Mouse (Mus musculus) testis, adult 2 months (tissue): ENCODE data around the gene Hist1h4b.

Experiments used
- CTCF ChIP-seq: fragments of 200-500 bp; IDR thresholded peaks from 2 replicates; pipeline ENCODE4 v1.5.1; 2012; ENCODE audit warnings: low read depth, mild to moderate bottlenecking, inconsistent platforms, low read length, moderate library complexity; ENCODE audit not compliant: control insufficient read depth, insufficient read depth, insufficient replicate concordance
- POLR2A ChIP-seq: fragments of 200-500 bp; IDR thresholded peaks from 2 replicates; pipeline ENCODE4 v1.6.1; 2012; ENCODE audit warnings: low read depth, mild to moderate bottlenecking, inconsistent platforms, low read length, moderate library complexity; ENCODE audit not compliant: control insufficient read depth

- TF ChIP-seq POLR2A = no peak
- TF ChIP-seq CTCF = no peak
Measured at GRCm38 (mm10) chr13:23743215-23743614, 13.6 kb upstream of the Hist1h4b start.
